15 mouse cellular contexts compared by ENCODE assay signal in genomic region chr9:102747902-102748301, GRCm38 (mm10). TPM values are rescaled to one million over a fixed set of nuclear protein-coding genes. Genes with fewer than 3 reads are reported as not detected.
DNase-seq lines count a peak whose midpoint lies in the region; ATAC-seq and TF ChIP-seq lines count a peak whose summit lies in the region.
"Had no signal": no experiment of that assay in that cellular context is flagged by ENCODE, and none has a peak within 500 bp of the region (broad histone marks: within the 10 kb centered on the region; RNA-seq: fewer than 3 reads in every experiment).

No protein-coding gene starts in this region.

- H3K9ac ChIP-seq in lung, embryonic 14.5 days: no peak overlapping the region
- H3K9ac ChIP-seq in embryonic facial prominence, embryonic 13.5 days: no peak overlapping the region
- H3K9ac ChIP-seq in stomach, embryonic 14.5 days (replicated peaks; ENCODE audit: low read depth, low read length): no peak overlapping the region
- H3K9ac ChIP-seq: heart, embryonic 13.5 days; limb, embryonic 13.5 days; midbrain, embryonic 15.5 days had no signal

- H3K4me2 ChIP-seq in lung, embryonic 14.5 days: no peak overlapping the region
- no peak overlapping the region for H3K4me2 ChIP-seq in embryonic facial prominence, embryonic 13.5 days
- no peak overlapping the region for H3K4me2 ChIP-seq in stomach, embryonic 14.5 days (replicated peaks; ENCODE audit: low read depth, low read length)
- H3K4me2 ChIP-seq: heart, embryonic 13.5 days; limb, embryonic 13.5 days; midbrain, embryonic 15.5 days had no signal

- no peaks in the 10 kb centered on the region for H3K9me3 ChIP-seq in lung, embryonic 14.5 days (ENCODE audit: low read depth, low read length)
- no peaks in the 10 kb centered on the region for H3K9me3 ChIP-seq in embryonic facial prominence, embryonic 13.5 days
- H3K9me3 ChIP-seq in stomach, embryonic 14.5 days (ENCODE audit: control insufficient read depth, low read depth, low read length): no peaks in the 10 kb centered on the region
- H3K9me3 ChIP-seq: heart, embryonic 13.5 days; limb, embryonic 13.5 days; midbrain, embryonic 15.5 days had no signal

- no peak for ATAC-seq in lung, embryonic 14.5 days (ENCODE audit: insufficient read depth)
- ATAC-seq in embryonic facial prominence, embryonic 13.5 days (ENCODE audit: insufficient number of reproducible peaks, insufficient read depth, low FRiP score, low TSS enrichment, low read depth): no peak
- peak; percentile 77; the same call in 1 of the 2 replicates for ATAC-seq in stomach, embryonic 14.5 days (ENCODE audit: insufficient number of reproducible peaks, insufficient read depth, low FRiP score, low read depth)
- ATAC-seq: midbrain, embryonic 15.5 days; Patski had no signal

- intact Hi-C loops in gastrocnemius, adult 2 months (cut with DNase I): no loop called here

- TF ChIP-seq CTCF in gastrocnemius, adult 2 months (IDR thresholded peaks at IDR 0.05): no peak
- TF ChIP-seq CTCF in lung, embryonic 14.5 days (IDR thresholded peaks at IDR 0.05; ENCODE audit: low read depth): no peak

- H3K36me3 ChIP-seq in lung, embryonic 14.5 days (ENCODE audit: insufficient read depth): no peaks in the 10 kb centered on the region
- H3K36me3 ChIP-seq in embryonic facial prominence, embryonic 13.5 days: no peaks in the 10 kb centered on the region
- no peaks in the 10 kb centered on the region for H3K36me3 ChIP-seq in stomach, embryonic 14.5 days (ENCODE audit: control insufficient read depth, insufficient read depth, low read length)
- H3K36me3 ChIP-seq: heart, embryonic 13.5 days; limb, embryonic 13.5 days; midbrain, embryonic 15.5 days had no signal

- peak overlapping the region; percentile 71 for H3K27ac ChIP-seq in gastrocnemius, adult 2 months
- peak overlapping the region; percentile 13; the same call in 1 of the 2 replicates for H3K27ac ChIP-seq in lung, embryonic 14.5 days (ENCODE audit: low read depth)
- 0 out of 2 replicates have a peak overlapping the region, but pooled peaks have one; percentile 11 for H3K27ac ChIP-seq in embryonic facial prominence, embryonic 13.5 days
- peak overlapping the region; percentile 79; the same call in 1 of the 2 replicates for H3K27ac ChIP-seq in stomach, embryonic 14.5 days (ENCODE audit: low read length)
- H3K27ac ChIP-seq: heart, embryonic 13.5 days; limb, embryonic 13.5 days; midbrain, embryonic 15.5 days had no signal

- H3K27me3 ChIP-seq in lung, embryonic 14.5 days (ENCODE audit: insufficient read depth, low read length): no peaks in the 10 kb centered on the region
- H3K27me3 ChIP-seq in embryonic facial prominence, embryonic 13.5 days: no peaks in the 10 kb centered on the region
- H3K27me3 ChIP-seq in stomach, embryonic 14.5 days (ENCODE audit: control insufficient read depth, insufficient read depth, low read length): no peaks in the 10 kb centered on the region
- H3K27me3 ChIP-seq: heart, embryonic 13.5 days; limb, embryonic 13.5 days; midbrain, embryonic 15.5 days; Patski had no signal

- H3K4me3 ChIP-seq in gastrocnemius, adult 2 months: no peak overlapping the region
- H3K4me3 ChIP-seq in lung, embryonic 14.5 days (ENCODE audit: low read depth, low read length): no peak overlapping the region
- no peak overlapping the region for H3K4me3 ChIP-seq in embryonic facial prominence, embryonic 13.5 days
- no peak overlapping the region for H3K4me3 ChIP-seq in stomach, embryonic 14.5 days (ENCODE audit: low read depth, low read length)
- H3K4me3 ChIP-seq: heart, embryonic 13.5 days; limb, embryonic 13.5 days; midbrain, embryonic 15.5 days had no signal

- no peaks in the 10 kb centered on the region for H3K4me1 ChIP-seq in lung, embryonic 14.5 days (ENCODE audit: insufficient read depth)
- H3K4me1 ChIP-seq in embryonic facial prominence, embryonic 13.5 days: peaks cover 12% of the 10 kb centered on the region
- H3K4me1 ChIP-seq in stomach, embryonic 14.5 days (ENCODE audit: control insufficient read depth, insufficient read depth, low read length): peaks cover 18% of the 10 kb centered on the region; the same call in 1 of the 2 replicates
- H3K4me1 ChIP-seq: heart, embryonic 13.5 days; midbrain, embryonic 15.5 days had no signal

- 18% methylated on average over 5 of the region's 5 CpGs for WGBS in lung, embryonic 14.5 days
- WGBS in embryonic facial prominence, embryonic 13.5 days: 58% methylated on average over 5 of the region's 5 CpGs
- 18% methylated on average over 5 of the region's 5 CpGs for WGBS in stomach, embryonic 14.5 days

- no peak for DNase-seq in gastrocnemius, adult 2 months
- no peak for DNase-seq in gastrocnemius, postnatal 10 days
- DNase-seq in lung, embryonic 14.5 days: peak; percentile 44
- no peak for DNase-seq in lung, adult 18-20 months
- no peak for DNase-seq in cerebellum, adult 8-10 months
- DNase-seq in gastrocnemius, postnatal 25 days: no peak
- DNase-seq: cerebellum, adult 11-12 months; kidney, adult 2 months; thymus, adult 2 months had no signal

RNA-seq across cellular contexts. Expression of gene Amotl2, which starts 31.4 kb away (rescaled TPM):
- 10 to 100 TPM; 13.7 to 28.5 TPM for total RNA-seq in gastrocnemius, adult 2 months (2021)
- total RNA-seq in gastrocnemius, postnatal 10 days (2021): 10 to 100 TPM; 32.9 to 43.7 TPM
- polyA plus RNA-seq in lung, embryonic 14.5 days (2014; fragmentation: Nextera tagmentation; extraction: Ambion mirVana): 40.3 and 49.4 TPM in 2 replicates
- polyA plus RNA-seq in embryonic facial prominence, embryonic 13.5 days (2015; fragmentation: Nextera tagmentation; extraction: Ambion mirVana): 54.0 and 55.8 TPM in 2 replicates
- polyA plus RNA-seq in stomach, embryonic 14.5 days (2014; fragmentation: Nextera tagmentation; extraction: Ambion mirVana): 22.1 and 28.9 TPM in 2 replicates
- total RNA-seq in gastrocnemius, postnatal 25 days (2021): 10 to 100 TPM; 13.6 to 20.3 TPM

Comparison
In these comparisons a context has a peak if more than half of its experiments do, and no peak if none do; other contexts are left out.
1. H3K27ac ChIP-seq: peak in every context shown above with its lines; median percentile 79 in stomach, embryonic 14.5 days; 71 in gastrocnemius, adult 2 months; 13 in lung, embryonic 14.5 days; 11 in embryonic facial prominence, embryonic 13.5 days.